10 mouse cellular contexts compared by ENCODE assay signal in genomic region chr3:32658821-32659220, GRCm38 (mm10). TPM values are rescaled to one million over a fixed set of nuclear protein-coding genes. Genes with fewer than 3 reads are reported as not detected.
A peak's percentile ranks its signal among the peaks of the same experiment; 100 is the strongest.
DNase-seq lines count a peak whose midpoint lies in the region; ATAC-seq lines count a peak whose summit lies in the region.
"Had no signal": no experiment of that assay in that cellular context is flagged by ENCODE, and none has a peak within 500 bp of the region (broad histone marks: within the 10 kb centered on the region; RNA-seq: fewer than 3 reads in every experiment).

No protein-coding gene starts in this region.

- peak overlapping the region; percentile 74 for H3K4me2 ChIP-seq in heart, embryonic 16.5 days (ENCODE audit: low read depth, low read length)
- peak overlapping the region; percentile 39 for H3K4me2 ChIP-seq in liver, embryonic 16.5 days (ENCODE audit: low read depth, low read length)
- H3K4me2 ChIP-seq in kidney, embryonic 16.5 days (replicated peaks; ENCODE audit: low read depth, low read length), result no peak overlapping the region
- H3K4me2 ChIP-seq: forebrain, embryonic 15.5 days had no signal

- peaks cover 10% of the 10 kb centered on the region for H3K4me1 ChIP-seq in heart, embryonic 16.5 days (ENCODE audit: control insufficient read depth, insufficient read depth, low read length)
- H3K4me1 ChIP-seq in liver, embryonic 16.5 days (ENCODE audit: control insufficient read depth, low read depth, low read length), result no peaks in the 10 kb centered on the region; the same call in 1 of the 2 replicates
- no peaks in the 10 kb centered on the region for H3K4me1 ChIP-seq in kidney, embryonic 16.5 days (ENCODE audit: insufficient read depth, low read length)
- H3K4me1 ChIP-seq: forebrain, embryonic 15.5 days had no signal

- peak; percentile 32; the same call in 1 of the 2 replicates for ATAC-seq in heart, embryonic 16.5 days (replicated peaks; ENCODE audit: extremely low read depth, insufficient read depth, low FRiP score)
- ATAC-seq in liver, embryonic 16.5 days (ENCODE audit: low read depth), result no peak; the same call in 1 of the 2 replicates
- ATAC-seq in kidney, embryonic 16.5 days (ENCODE audit: low FRiP score, low TSS enrichment), result no peak
- ATAC-seq: forebrain, embryonic 15.5 days had no signal

- peak; percentile 86 for DNase-seq in heart, adult 11 months
- no peak for DNase-seq in heart, adult 9 months (ENCODE audit: low spot score in 2 of 2)
- DNase-seq in R1 (ENCODE audit: low read depth, low spot score), result peak; percentile 19
- no peak for DNase-seq in right cerebral cortex, adult 2 months (ENCODE audit: low spot score in 2 of 2)
- DNase-seq in right cerebral cortex, postnatal 25 days, result no peak
- DNase-seq: left cerebral cortex, postnatal 4 days had no signal

- H3K27me3 ChIP-seq in heart, embryonic 16.5 days (ENCODE audit: control insufficient read depth, insufficient read depth, low read length), result no peaks in the 10 kb centered on the region
- H3K27me3 ChIP-seq in liver, embryonic 16.5 days (ENCODE audit: control insufficient read depth, insufficient read depth, low read depth, low read length), result no peaks in the 10 kb centered on the region
- H3K27me3 ChIP-seq in kidney, embryonic 16.5 days (ENCODE audit: insufficient read depth, low read length), result no peaks in the 10 kb centered on the region
- H3K27me3 ChIP-seq: forebrain, embryonic 15.5 days had no signal

- peak overlapping the region; percentile 71 for H3K9ac ChIP-seq in heart, embryonic 16.5 days (ENCODE audit: low read length)
- no peak overlapping the region for H3K9ac ChIP-seq in liver, embryonic 16.5 days (ENCODE audit: low read depth, low read length)
- H3K9ac ChIP-seq in kidney, embryonic 16.5 days (replicated peaks; ENCODE audit: low read length), result no peak overlapping the region
- H3K9ac ChIP-seq: forebrain, embryonic 15.5 days had no signal

- H3K27ac ChIP-seq in heart, embryonic 16.5 days (ENCODE audit: low read length), result peak overlapping the region; percentile 39; the same call in 1 of the 2 replicates
- no peak overlapping the region for H3K27ac ChIP-seq in liver, embryonic 16.5 days (ENCODE audit: low read length)
- H3K27ac ChIP-seq in kidney, embryonic 16.5 days (ENCODE audit: low read length), result no peak overlapping the region
- H3K27ac ChIP-seq: forebrain, embryonic 15.5 days had no signal

- peak overlapping the region; percentile 54 for H3K4me3 ChIP-seq in heart, embryonic 16.5 days (ENCODE audit: low read length)
- H3K4me3 ChIP-seq in liver, embryonic 16.5 days (ENCODE audit: low read depth, low read length), result peak overlapping the region; percentile 31
- no peak overlapping the region for H3K4me3 ChIP-seq in kidney, embryonic 16.5 days (ENCODE audit: low read length)
- H3K4me3 ChIP-seq: forebrain, embryonic 15.5 days had no signal

- 0 out of 2 replicates have a peak, but pooled peaks cover 2% of the 10 kb centered on the region for H3K9me3 ChIP-seq in heart, embryonic 16.5 days (replicated peaks; ENCODE audit: control insufficient read depth, low read length)
- H3K9me3 ChIP-seq in liver, embryonic 16.5 days (replicated peaks; ENCODE audit: control insufficient read depth, low read length), result no peaks in the 10 kb centered on the region
- no peaks in the 10 kb centered on the region for H3K9me3 ChIP-seq in kidney, embryonic 16.5 days (ENCODE audit: low read length)
- H3K9me3 ChIP-seq: forebrain, embryonic 15.5 days had no signal

- 16% methylated on average over 16 of the region's 16 CpGs for WGBS in heart, embryonic 16.5 days
- 26% methylated on average over 16 of the region's 16 CpGs for WGBS in liver, embryonic 16.5 days (ENCODE audit: insufficient replicate concordance)
- WGBS in kidney, embryonic 16.5 days, result 64% methylated on average over 16 of the region's 16 CpGs

- H3K36me3 ChIP-seq in heart, embryonic 16.5 days (ENCODE audit: control insufficient read depth, insufficient read depth), result no peaks in the 10 kb centered on the region
- no peaks in the 10 kb centered on the region for H3K36me3 ChIP-seq in liver, embryonic 16.5 days (ENCODE audit: control insufficient read depth, insufficient read depth)
- H3K36me3 ChIP-seq in kidney, embryonic 16.5 days (ENCODE audit: insufficient read depth, low read length), result no peaks in the 10 kb centered on the region
- H3K36me3 ChIP-seq: forebrain, embryonic 15.5 days had no signal

RNA-seq across cellular contexts. Expression of gene Gnb4, which starts 42.4 kb away (rescaled TPM):
- polyA plus RNA-seq in heart, embryonic 16.5 days (2015; fragmentation: Nextera tagmentation; extraction: Ambion mirVana), result 56.3 and 61.0 TPM in 2 replicates
- 6.0 and 8.4 TPM in 2 replicates for polyA plus RNA-seq in liver, embryonic 16.5 days (2015; fragmentation: Nextera tagmentation; extraction: Ambion mirVana)
- polyA plus RNA-seq in kidney, embryonic 16.5 days (2015; fragmentation: Nextera tagmentation; extraction: Ambion mirVana), result 54.5 and 60.7 TPM in 2 replicates

RNA-seq across cellular contexts. Expression of gene Actl6a, which starts 47.3 kb away (rescaled TPM):
- polyA plus RNA-seq in heart, embryonic 16.5 days (2015; fragmentation: Nextera tagmentation; extraction: Ambion mirVana), result 91.7 and 96.9 TPM in 2 replicates
- 68.0 and 71.3 TPM in 2 replicates for polyA plus RNA-seq in liver, embryonic 16.5 days (2015; fragmentation: Nextera tagmentation; extraction: Ambion mirVana)
- polyA plus RNA-seq in kidney, embryonic 16.5 days (2015; fragmentation: Nextera tagmentation; extraction: Ambion mirVana), result 188 and 196 TPM in 2 replicates

Comparison
In these comparisons a context has a peak if more than half of its experiments do, and no peak if none do; other contexts are left out.
1. DNase-seq: peak in heart, adult 11 months (single experiment) and R1 (single experiment); none in heart, adult 9 months (0 of 2), right cerebral cortex, adult 2 months (0 of 2) and right cerebral cortex, postnatal 25 days (single experiment).